Mouse (Mus musculus) common myeloid progenitor, adult 5-6 weeks (primary cell): ENCODE measurements at regions not wholly inside any gene's neighbourhood (a gene's known extent, or its start where the extent isn't known, plus 50 kb on each side); places are given as distances from the start of the nearest gene placed in this dataset.

Source experiments
- ATAC-seq: replicated peaks from 2 replicates; pipeline ENCODE4 v1.8.0; 2016; ENCODE audit warnings: low read depth, mild to moderate bottlenecking, moderate TSS enrichment, inconsistent platforms; ENCODE audit not compliant: poor library complexity, severe bottlenecking

GRCm38 (mm10) chr2:33989555-33990370 is 102.0 kb upstream of the Mvb12b start:
- no peak for ATAC-seq

- no peak for ATAC-seq
These were observed 98.7 kb upstream of the Mvb12b start for GRCm38 (mm10) chr2:33986420-33986819.

- no peak for ATAC-seq
These were observed 97.6 kb upstream of the Mvb12b start for GRCm38 (mm10) chr2:33985316-33985715.

- ATAC-seq = no peak
These were observed 95.5 kb upstream of the Mvb12b start for GRCm38 (mm10) chr2:33983112-33983748.

DNA sequence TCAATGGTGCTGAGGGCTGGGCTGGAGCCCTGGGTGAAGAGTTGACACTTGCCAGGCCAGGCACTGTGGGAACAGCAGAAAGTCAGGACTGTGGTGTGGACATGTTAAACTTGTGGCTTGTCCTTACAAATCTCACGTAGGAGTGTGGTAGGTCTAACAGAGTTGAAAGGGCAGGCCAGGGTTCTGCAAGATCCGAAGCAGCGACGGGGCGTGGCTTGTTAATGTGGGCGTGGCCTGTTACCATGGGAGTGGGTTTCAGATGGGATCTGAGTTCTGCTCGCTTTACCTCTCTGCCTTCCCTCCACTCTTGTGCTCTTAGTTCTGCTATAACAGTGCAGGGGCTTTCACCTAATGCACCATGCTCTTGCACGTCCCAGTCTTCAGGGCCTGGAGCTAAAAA is 94.2 kb upstream of the Mvb12b start:
- ATAC-seq = no peak

GRCm38 (mm10) chr2:33981321-33981720 is 93.6 kb upstream of the Mvb12b start:
- ATAC-seq = no peak

DNA sequence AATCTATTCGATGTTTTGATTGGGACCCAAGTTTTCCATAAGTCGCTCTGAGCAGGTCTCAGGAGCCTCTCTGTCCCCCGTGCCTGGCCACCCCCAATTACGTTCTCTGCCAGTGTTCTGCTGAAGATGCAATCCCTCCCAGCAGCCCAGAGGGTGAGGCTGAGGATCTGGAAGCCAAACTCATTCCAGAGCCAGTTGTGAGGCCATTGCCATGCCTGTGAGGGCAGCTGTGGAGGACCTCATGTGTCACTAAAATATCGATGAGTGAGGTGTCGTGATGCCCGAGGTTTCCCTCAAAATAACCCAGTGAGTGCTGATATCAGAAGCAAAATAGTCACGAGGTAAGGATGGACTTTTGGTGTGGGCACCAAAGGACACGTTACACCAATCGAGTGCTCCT is 93.1 kb upstream of the Mvb12b start:
- ATAC-seq = no peak

DNA sequence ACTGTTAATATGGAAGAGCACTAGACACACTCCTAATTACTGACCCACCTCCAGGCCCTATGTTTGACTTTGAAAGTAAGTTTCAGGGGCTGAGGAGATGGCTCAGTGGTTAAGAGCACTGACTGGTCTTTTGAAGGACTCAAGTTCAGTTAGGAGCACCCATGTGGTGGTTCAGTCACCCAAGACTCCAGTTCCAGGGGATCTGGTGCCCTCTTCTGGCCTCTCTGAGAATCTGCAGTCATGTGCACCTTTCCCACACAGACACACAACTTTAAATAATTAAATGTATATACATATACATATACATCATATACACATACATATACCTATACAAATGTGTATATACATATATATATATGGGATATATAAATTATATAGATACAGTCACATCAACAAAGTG is 91.5 kb upstream of the Mvb12b start:
- ATAC-seq = no peak

- ATAC-seq = no peak
These were observed 90.8 kb upstream of the Mvb12b start for GRCm38 (mm10) chr2:33978550-33978949.

- no peak for ATAC-seq
These were observed 90.0 kb upstream of the Mvb12b start for GRCm38 (mm10) chr2:33977576-33978352.

GRCm38 (mm10) chr2:33977151-33977550 is 89.4 kb upstream of the Mvb12b start:
- no peak for ATAC-seq

- no peak for ATAC-seq
These were observed 88.4 kb upstream of the Mvb12b start for GRCm38 (mm10) chr2:33976183-33976582.

DNA sequence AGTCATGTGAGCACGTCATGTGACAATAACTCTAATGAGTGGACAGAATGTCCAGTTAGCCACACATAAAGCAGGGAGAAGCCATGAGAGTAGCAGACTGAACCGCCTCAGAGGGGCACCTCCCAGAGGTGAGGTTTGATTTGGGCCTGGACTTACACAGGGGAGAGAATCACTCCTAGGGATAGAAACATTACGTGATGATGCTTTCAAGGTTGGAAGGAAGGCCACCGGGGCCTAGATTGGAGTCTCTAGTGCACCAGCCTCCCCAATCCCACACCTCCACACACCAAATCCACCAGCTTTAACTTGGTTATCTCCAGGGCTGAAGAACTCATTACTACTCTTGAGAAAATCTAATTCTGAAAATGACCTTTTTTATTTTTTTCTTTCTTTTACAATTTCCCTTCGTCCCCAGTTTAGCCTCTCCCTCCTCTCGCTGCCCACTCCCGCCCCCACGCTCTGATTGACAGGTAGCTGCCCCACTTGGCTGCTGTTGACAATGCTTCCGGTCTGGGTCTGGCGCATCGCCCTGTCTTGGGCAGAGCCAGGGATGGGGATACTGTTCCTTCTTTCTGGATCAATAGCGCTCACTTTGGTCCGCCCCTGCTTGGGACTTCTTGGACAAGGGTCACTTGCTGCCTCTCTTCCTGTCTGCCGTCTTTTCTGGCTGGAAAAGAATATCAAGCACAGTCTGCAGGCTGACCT is 87.8 kb upstream of the Mvb12b start:
- ATAC-seq = no peak

DNA sequence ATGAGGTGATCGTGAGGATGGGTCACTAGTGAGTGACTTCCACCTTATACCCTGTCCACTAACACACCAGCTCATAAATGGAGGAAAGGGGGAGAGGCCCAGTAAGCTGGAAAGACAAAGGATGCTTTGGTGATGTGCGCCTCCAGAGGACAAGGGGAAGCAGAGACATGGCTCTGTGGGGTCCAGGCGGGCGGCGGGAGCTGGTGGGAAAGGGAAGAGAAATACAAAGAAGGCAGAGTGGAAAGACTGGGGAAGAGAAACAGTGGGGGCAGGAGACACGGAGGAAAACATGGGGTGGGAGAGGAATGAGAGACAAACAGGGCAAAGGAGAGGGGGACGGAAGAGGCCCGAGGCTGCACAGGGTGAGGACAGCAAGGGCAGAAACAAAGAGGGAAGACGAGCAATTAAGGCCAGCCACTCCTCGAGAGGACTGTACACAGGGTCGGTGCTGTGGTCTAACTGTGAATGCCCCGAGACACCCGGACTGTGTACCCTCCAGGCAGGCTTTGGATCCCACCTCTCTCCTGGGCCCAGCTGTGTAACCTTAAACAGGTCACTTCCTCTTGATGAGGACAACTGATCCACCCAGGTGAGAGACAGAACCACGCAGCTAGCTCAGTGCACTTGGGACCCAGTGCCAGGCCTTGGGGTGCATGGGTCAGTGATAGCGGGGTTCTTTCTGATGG is 87.1 kb upstream of the Mvb12b start:
- ATAC-seq = no peak

- no peak for ATAC-seq
These were observed 86.3 kb upstream of the Mvb12b start for GRCm38 (mm10) chr2:33974031-33974430.

DNA sequence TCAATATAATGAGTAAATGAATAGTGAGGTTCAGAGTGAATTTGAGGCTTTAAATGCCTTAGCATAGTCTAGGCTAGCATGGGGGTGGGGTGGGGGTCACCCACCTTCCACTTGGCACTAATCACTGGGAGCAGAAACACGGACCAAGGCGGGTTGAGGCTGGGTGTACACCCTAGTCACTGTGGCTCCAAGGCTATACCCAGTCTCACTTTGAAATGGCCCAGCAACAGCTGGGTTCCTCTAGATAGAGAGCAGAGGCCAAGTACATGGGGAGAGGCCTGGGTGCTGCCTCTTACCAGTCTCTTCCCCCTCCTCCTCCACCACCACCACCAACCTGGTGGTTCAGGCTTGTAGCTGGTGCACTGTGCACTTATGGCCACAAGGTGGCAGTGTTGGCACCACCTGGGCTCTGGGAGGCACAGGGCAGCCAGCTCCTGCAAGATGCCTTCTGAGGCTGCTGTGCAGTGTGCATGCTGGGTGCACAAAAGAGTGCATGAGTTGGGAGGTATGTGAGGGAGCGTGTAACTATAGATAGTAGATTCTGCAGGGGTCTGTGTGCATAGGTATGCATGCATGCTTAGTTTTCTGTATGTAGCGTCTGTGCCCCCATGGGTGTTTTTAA is 85.6 kb upstream of the Mvb12b start:
- ATAC-seq = peak; percentile 93

GRCm38 (mm10) chr2:33966984-33967421 is 79.3 kb upstream of the Mvb12b start:
- ATAC-seq = no peak

DNA sequence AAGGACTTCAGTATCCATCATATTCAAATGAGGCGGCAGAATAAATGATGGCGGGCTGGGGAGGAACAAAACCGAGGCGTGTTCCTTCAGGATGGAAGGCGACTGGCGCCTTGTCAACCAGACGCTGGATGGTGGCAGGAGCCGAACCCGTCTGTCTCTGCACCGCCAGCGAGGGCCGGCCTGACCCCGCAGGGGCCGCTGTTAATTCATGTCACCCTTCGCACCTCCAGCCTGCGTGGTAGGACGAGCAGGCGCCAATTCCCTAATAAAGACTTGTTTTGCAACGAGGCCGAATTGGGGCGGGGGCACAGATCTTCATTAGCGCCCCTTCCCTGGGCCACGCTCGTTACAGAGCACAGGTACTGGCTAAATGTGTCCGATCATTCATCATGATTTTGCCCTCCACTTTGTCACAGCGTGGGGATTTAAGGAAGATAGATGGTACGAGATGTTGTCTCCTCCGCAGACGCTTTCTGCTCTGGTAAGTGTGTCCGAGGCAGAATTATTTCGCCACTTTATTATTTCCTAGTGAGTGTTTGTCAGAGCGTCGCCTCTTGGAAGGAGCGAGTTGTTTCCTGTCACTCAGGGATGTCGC is 78.7 kb upstream of the Mvb12b start:
- no peak for ATAC-seq

- ATAC-seq = no peak
These were observed 76.3 kb upstream of the Mvb12b start for GRCm38 (mm10) chr2:33964096-33964495.
